ENCODE assay signal across 10 mouse cellular contexts in genomic region chr3:101712666-101713065, GRCm38 (mm10).
DNase-seq lines count a peak whose midpoint lies in the region; ATAC-seq and TF ChIP-seq lines count a peak whose summit lies in the region.
"Had no signal": no experiment of that assay in that cellular context is flagged by ENCODE, and none has a peak within 500 bp of the region (broad histone marks: within the 10 kb centered on the region; RNA-seq: fewer than 3 reads in every experiment).

No protein-coding gene starts in this region.

- H3K27ac ChIP-seq in forebrain, embryonic 10.5 days: peak overlapping the region; percentile 67; the same call in 1 of the 2 replicates
- H3K27ac ChIP-seq in forebrain, embryonic 15.5 days (replicated peaks): no peak overlapping the region
- H3K27ac ChIP-seq in kidney, postnatal 0 days: peak overlapping the region; percentile 79
- peak overlapping the region; percentile 63 for H3K27ac ChIP-seq in embryonic facial prominence, embryonic 15.5 days (replicated peaks)
- peak overlapping the region; percentile 52; the same call in 1 of the 2 replicates for H3K27ac ChIP-seq in neural tube, embryonic 13.5 days (replicated peaks)

- peaks cover 52% of the 10 kb centered on the region for H3K4me1 ChIP-seq in forebrain, embryonic 10.5 days
- peaks cover 19% of the 10 kb centered on the region for H3K4me1 ChIP-seq in forebrain, embryonic 15.5 days
- peaks cover 21% of the 10 kb centered on the region for H3K4me1 ChIP-seq in kidney, postnatal 0 days (replicated peaks; ENCODE audit: insufficient read depth, low read length)
- peaks cover 38% of the 10 kb centered on the region for H3K4me1 ChIP-seq in embryonic facial prominence, embryonic 15.5 days
- peaks cover 41% of the 10 kb centered on the region for H3K4me1 ChIP-seq in neural tube, embryonic 13.5 days (replicated peaks)

- H3K36me3 ChIP-seq in forebrain, embryonic 10.5 days (replicated peaks): no peaks in the 10 kb centered on the region
- no peaks in the 10 kb centered on the region for H3K36me3 ChIP-seq in forebrain, embryonic 15.5 days
- H3K36me3 ChIP-seq in kidney, postnatal 0 days (ENCODE audit: insufficient read depth, low read length): no peaks in the 10 kb centered on the region
- H3K36me3 ChIP-seq in embryonic facial prominence, embryonic 15.5 days: no peaks in the 10 kb centered on the region
- no peaks in the 10 kb centered on the region for H3K36me3 ChIP-seq in neural tube, embryonic 13.5 days

- no peak for DNase-seq in forebrain, embryonic 10.5 days (ENCODE audit: extremely low spot score, low spot score)
- DNase-seq in kidney, postnatal 0 days (ENCODE audit: low spot score): no peak
- no peak for DNase-seq in kidney, postnatal 36 days
- no peak for DNase-seq in urinary bladder, postnatal 36 days (ENCODE audit: low spot score in 2 of 2)
- DNase-seq in layer of hippocampus, postnatal 36 days: no peak

- ATAC-seq in forebrain, embryonic 15.5 days (replicated peaks): no peak
- ATAC-seq in kidney, postnatal 0 days (replicated peaks; ENCODE audit: low FRiP score, low read depth): no peak
- no peak for ATAC-seq in embryonic facial prominence, embryonic 15.5 days (ENCODE audit: insufficient number of reproducible peaks, low FRiP score, low TSS enrichment, low read depth)
- ATAC-seq in neural tube, embryonic 13.5 days (ENCODE audit: low read depth): 0 out of 2 replicates have a peak, but pooled peaks have one; percentile 30
- ATAC-seq: activated CD4-positive, CD25-positive, alpha-beta regulatory T cell, adult 4 months had no signal

- 73% methylated on average over 14 of the region's 14 CpGs for WGBS in forebrain, embryonic 10.5 days
- 79% methylated on average over 14 of the region's 14 CpGs for WGBS in forebrain, embryonic 15.5 days
- WGBS in kidney, postnatal 0 days: 59% methylated on average over 14 of the region's 14 CpGs
- WGBS in embryonic facial prominence, embryonic 15.5 days: 64% methylated on average over 14 of the region's 14 CpGs
- WGBS in neural tube, embryonic 13.5 days: 80% methylated on average over 14 of the region's 14 CpGs

- peaks cover 10% of the 10 kb centered on the region for H3K27me3 ChIP-seq in forebrain, embryonic 10.5 days (ENCODE audit: poor library complexity, severe bottlenecking)
- no peaks in the 10 kb centered on the region for H3K27me3 ChIP-seq in forebrain, embryonic 15.5 days
- H3K27me3 ChIP-seq in kidney, postnatal 0 days (ENCODE audit: insufficient read depth, low read length): no peaks in the 10 kb centered on the region; the same call in 1 of the 2 replicates
- H3K27me3 ChIP-seq in embryonic facial prominence, embryonic 15.5 days: no peaks in the 10 kb centered on the region
- H3K27me3 ChIP-seq in neural tube, embryonic 13.5 days: no peaks in the 10 kb centered on the region

- no peak overlapping the region for H3K4me2 ChIP-seq in forebrain, embryonic 15.5 days (replicated peaks)
- peak overlapping the region; percentile 40; the same call in 1 of the 2 replicates for H3K4me2 ChIP-seq in kidney, postnatal 0 days (ENCODE audit: low read length)
- H3K4me2 ChIP-seq in embryonic facial prominence, embryonic 15.5 days (replicated peaks): peak overlapping the region; percentile 32; the same call in 1 of the 2 replicates
- no peak overlapping the region for H3K4me2 ChIP-seq in neural tube, embryonic 13.5 days
- H3K4me2 ChIP-seq: liver, embryonic 11.5 days had no signal

- H3K9ac ChIP-seq in forebrain, embryonic 15.5 days (replicated peaks): no peak overlapping the region
- H3K9ac ChIP-seq in kidney, postnatal 0 days (ENCODE audit: low read depth, low read length): no peak overlapping the region
- no peak overlapping the region for H3K9ac ChIP-seq in embryonic facial prominence, embryonic 15.5 days
- H3K9ac ChIP-seq in neural tube, embryonic 13.5 days: no peak overlapping the region

- no peak for TF ChIP-seq CTCF in kidney, postnatal 0 days (IDR thresholded peaks at IDR 0.05; ENCODE audit: low read depth)

- no peaks in the 10 kb centered on the region for H3K9me3 ChIP-seq in forebrain, embryonic 10.5 days
- no peaks in the 10 kb centered on the region for H3K9me3 ChIP-seq in forebrain, embryonic 15.5 days
- H3K9me3 ChIP-seq in kidney, postnatal 0 days (replicated peaks; ENCODE audit: low read length): no peaks in the 10 kb centered on the region
- H3K9me3 ChIP-seq in embryonic facial prominence, embryonic 15.5 days (replicated peaks): no peaks in the 10 kb centered on the region
- no peaks in the 10 kb centered on the region for H3K9me3 ChIP-seq in neural tube, embryonic 13.5 days

- no peak overlapping the region for H3K4me3 ChIP-seq in forebrain, embryonic 10.5 days
- H3K4me3 ChIP-seq in forebrain, embryonic 15.5 days: no peak overlapping the region
- no peak overlapping the region for H3K4me3 ChIP-seq in kidney, postnatal 0 days (replicated peaks; ENCODE audit: low read depth, low read length)
- no peak overlapping the region for H3K4me3 ChIP-seq in embryonic facial prominence, embryonic 15.5 days (replicated peaks)
- no peak overlapping the region for H3K4me3 ChIP-seq in neural tube, embryonic 13.5 days

Comparison
In these comparisons a context has a peak if more than half of its experiments do, and no peak if none do; other contexts are left out.
1. H3K4me2 ChIP-seq: peak in kidney, postnatal 0 days (single experiment) and embryonic facial prominence, embryonic 15.5 days (single experiment); none in forebrain, embryonic 15.5 days (single experiment) and neural tube, embryonic 13.5 days (single experiment).